Mouse (Mus musculus): ENCODE measurements around the gene Cstad. TPM values are rescaled to one million over a fixed set of nuclear protein-coding genes. Genes with fewer than 3 reads are reported as not detected.

The Cstad gene
- polyA plus RNA-seq, 1 experiment from 2014 or later: 0.63 TPM

DNA sequence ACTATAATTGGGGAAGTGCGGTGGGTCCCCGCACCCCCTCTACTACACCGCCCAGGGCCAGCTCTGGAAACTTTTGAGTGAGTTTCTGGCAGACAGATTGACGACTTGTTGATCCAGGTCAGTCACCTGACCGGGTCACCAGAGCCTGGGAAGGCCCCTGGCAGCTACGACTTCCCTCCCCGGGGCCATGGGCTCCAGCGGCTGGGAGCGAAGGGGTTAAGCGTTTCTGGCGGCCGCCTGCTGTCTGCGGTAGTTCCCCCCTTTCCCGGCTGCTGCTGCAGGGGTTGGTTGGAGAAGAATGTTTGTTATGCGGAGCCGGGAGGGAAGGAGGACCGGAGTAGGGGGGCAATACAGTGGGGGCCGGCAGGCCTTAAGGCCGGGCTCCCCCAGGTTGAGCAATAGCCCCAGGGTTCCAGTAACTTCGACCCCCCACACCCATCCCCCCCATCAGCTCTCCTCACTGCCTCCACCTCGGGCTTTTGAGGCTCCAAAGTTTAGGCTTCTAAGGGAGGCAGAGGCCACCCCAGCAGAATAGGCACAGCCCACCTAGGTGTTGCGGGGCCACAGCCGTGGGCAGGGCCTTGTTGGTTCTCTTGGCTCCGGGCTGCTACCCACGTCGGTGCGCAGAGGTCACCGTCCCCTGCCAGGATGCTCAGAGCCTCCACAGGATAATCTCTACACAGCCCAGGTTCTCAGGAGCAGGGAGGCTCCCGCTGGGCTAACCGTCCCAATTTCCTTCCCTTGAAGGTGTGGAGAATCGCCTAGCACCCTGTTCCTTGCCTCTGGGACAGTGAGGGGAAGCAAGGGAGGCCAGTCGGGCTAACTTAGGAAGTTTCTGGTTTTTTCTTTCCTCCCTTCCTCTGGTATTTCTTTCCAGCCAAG lies 10.3 kb downstream of the Cstad start:
- no peaks in the 10 kb centered on the region for H3K9me3 ChIP-seq (ENCODE audit: control insufficient read depth, low read length)
- H3K36me3 ChIP-seq (ENCODE audit: control insufficient read depth, insufficient read depth, low read length): no peaks in the 10 kb centered on the region
- TF ChIP-seq EP300 (optimal IDR thresholded peaks at IDR 0.05): no peak
- TF ChIP-seq CTCF (IDR thresholded peaks at IDR 0.05; ENCODE audit: low read depth): no peak
- peaks cover 11% of the 10 kb centered on the region for H3K4me1 ChIP-seq (replicated peaks; ENCODE audit: control insufficient read depth, insufficient read depth)
- WGBS: 5% methylated on average over 31 of the region's 32 CpGs
- no peaks in the 10 kb centered on the region for H3K27me3 ChIP-seq (ENCODE audit: control insufficient read depth, insufficient read depth, low read length)
- peak overlapping the region; percentile 42 for H3K4me2 ChIP-seq (replicated peaks; ENCODE audit: low read depth)
- peak overlapping the region; percentile 71 for H3K27ac ChIP-seq (replicated peaks)
- H3K9ac ChIP-seq (ENCODE audit: low read length): peak overlapping the region; percentile 31; the same call in 1 of the 2 replicates
- ATAC-seq (ENCODE audit: low FRiP score, low TSS enrichment) (peak; percentile 40; the same call in 1 of the 2 replicates), DNase-seq (ENCODE audit: low spot score) (peak; percentile 50)
- no peak overlapping the region for H3K4me3 ChIP-seq (ENCODE audit: low read depth, low read length)

DNA sequence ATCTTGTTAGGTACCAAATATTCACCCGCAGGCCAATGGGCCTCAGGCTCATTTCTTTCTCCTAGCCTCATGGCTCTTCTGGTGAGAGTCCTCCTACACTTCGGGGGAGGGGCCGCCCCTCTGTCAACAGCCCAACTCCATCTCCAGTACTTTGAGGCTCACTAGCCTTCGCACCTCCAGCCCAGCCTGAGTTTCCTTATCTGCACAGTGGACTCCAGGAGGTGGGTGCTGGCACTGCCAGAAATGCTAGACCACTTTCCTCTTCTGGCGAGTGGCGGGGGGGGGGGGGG lies 10.9 kb downstream of the Cstad start:
- H3K9me3 ChIP-seq (ENCODE audit: control insufficient read depth, low read length): no peaks in the 10 kb centered on the region
- H3K36me3 ChIP-seq (ENCODE audit: control insufficient read depth, insufficient read depth, low read length): no peaks in the 10 kb centered on the region
- no peaks in the 10 kb centered on the region for H3K27me3 ChIP-seq (ENCODE audit: control insufficient read depth, insufficient read depth, low read length)
- H3K4me3 ChIP-seq (ENCODE audit: low read depth, low read length): no peak overlapping the region
- peak overlapping the region; percentile 71 for H3K27ac ChIP-seq (replicated peaks)
- ATAC-seq (ENCODE audit: low FRiP score, low TSS enrichment): no peak
- H3K9ac ChIP-seq (ENCODE audit: low read length): 0 out of 2 replicates have a peak overlapping the region, but pooled peaks have one; percentile 31
- WGBS: 19% methylated on average over 5 of the region's 6 CpGs
- peaks cover 11% of the 10 kb centered on the region for H3K4me1 ChIP-seq (replicated peaks; ENCODE audit: control insufficient read depth, insufficient read depth)
- no peak overlapping the region for H3K4me2 ChIP-seq (replicated peaks; ENCODE audit: low read depth)
- TF ChIP-seq CTCF (IDR thresholded peaks at IDR 0.05; ENCODE audit: low read depth): no peak
- no peak for TF ChIP-seq EP300 (optimal IDR thresholded peaks at IDR 0.05)
- DNase-seq (ENCODE audit: low spot score): no peak

DNA sequence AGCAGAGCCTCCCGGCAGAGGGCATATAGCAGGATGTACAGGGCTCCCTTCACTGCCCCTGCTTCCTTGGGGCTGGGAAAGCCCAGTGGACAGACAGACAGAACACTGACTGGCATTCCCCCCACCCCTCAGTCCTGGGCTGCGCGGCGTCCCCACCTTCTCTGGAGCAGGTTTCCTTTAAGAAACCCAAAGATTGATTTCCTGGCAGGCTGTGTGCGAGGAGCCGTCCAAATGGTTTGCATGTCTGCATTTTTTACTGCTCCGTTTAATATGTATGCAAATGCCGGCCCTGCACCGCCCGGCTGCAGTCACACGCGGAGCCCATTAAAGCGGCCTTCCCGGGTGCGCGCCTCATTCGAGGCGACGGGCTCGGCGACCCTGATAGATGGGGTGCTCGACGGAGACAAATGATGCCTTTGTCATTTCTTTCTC lies 11.8 kb downstream of the Cstad start:
- H3K36me3 ChIP-seq (ENCODE audit: control insufficient read depth, insufficient read depth, low read length): no peaks in the 10 kb centered on the region
- 0 out of 2 replicates have a peak overlapping the region, but pooled peaks have one; percentile 3 for H3K4me2 ChIP-seq (replicated peaks; ENCODE audit: low read depth)
- DNase-seq (ENCODE audit: low spot score) (no peak), ATAC-seq (ENCODE audit: low FRiP score, low TSS enrichment) (no peak)
- TF ChIP-seq EP300 (optimal IDR thresholded peaks at IDR 0.05): no peak
- TF ChIP-seq CTCF (IDR thresholded peaks at IDR 0.05; ENCODE audit: low read depth): no peak
- WGBS: 20% methylated on average over 23 of the region's 23 CpGs
- 0 out of 2 replicates have a peak overlapping the region, but pooled peaks have one; percentile 18 for H3K27ac ChIP-seq (replicated peaks)
- 0 out of 2 replicates have a peak overlapping the region, but pooled peaks have one; percentile 27 for H3K9ac ChIP-seq (ENCODE audit: low read length)
- H3K4me1 ChIP-seq (replicated peaks; ENCODE audit: control insufficient read depth, insufficient read depth): peaks cover 3% of the 10 kb centered on the region
- H3K4me3 ChIP-seq (ENCODE audit: low read depth, low read length): no peak overlapping the region
- no peaks in the 10 kb centered on the region for H3K9me3 ChIP-seq (ENCODE audit: control insufficient read depth, low read length)
- H3K27me3 ChIP-seq (ENCODE audit: control insufficient read depth, insufficient read depth, low read length): no peaks in the 10 kb centered on the region

DNA sequence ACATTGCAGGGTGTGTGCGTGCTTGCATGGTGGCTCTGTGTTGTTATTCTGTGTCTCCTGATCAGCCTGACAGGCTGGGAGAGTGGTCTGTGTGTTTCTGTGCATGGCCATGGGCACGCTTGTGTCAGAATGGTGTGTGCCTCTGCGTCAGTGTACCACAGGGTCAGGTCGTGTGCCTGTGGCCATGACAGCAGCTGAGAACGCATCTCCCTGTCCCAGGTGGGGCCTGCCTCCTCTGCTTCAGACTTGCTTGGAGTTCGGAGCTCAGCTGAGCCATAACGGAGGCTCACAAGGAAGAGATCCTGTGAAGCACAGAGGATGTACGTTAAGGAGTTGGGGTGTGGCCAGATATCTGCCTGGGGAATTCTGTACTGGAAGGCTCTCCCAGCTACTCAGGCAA lies 13.1 kb downstream of the Cstad start:
- no peaks in the 10 kb centered on the region for H3K36me3 ChIP-seq (ENCODE audit: control insufficient read depth, insufficient read depth, low read length)
- WGBS: 62% methylated on average over 8 of the region's 8 CpGs
- no peak overlapping the region for H3K4me3 ChIP-seq (ENCODE audit: low read depth, low read length)
- no peak overlapping the region for H3K9ac ChIP-seq (ENCODE audit: low read length)
- no peaks in the 10 kb centered on the region for H3K27me3 ChIP-seq (ENCODE audit: control insufficient read depth, insufficient read depth, low read length)
- ATAC-seq (ENCODE audit: low FRiP score, low TSS enrichment): no peak
- no peaks in the 10 kb centered on the region for H3K9me3 ChIP-seq (ENCODE audit: control insufficient read depth, low read length)
- no peak for DNase-seq (ENCODE audit: low spot score)
- TF ChIP-seq EP300 (optimal IDR thresholded peaks at IDR 0.05) (no peak), CTCF (IDR thresholded peaks at IDR 0.05; ENCODE audit: low read depth) (no peak)
- H3K4me1 ChIP-seq (replicated peaks; ENCODE audit: control insufficient read depth, insufficient read depth): peaks cover 3% of the 10 kb centered on the region
- H3K4me2 ChIP-seq (replicated peaks; ENCODE audit: low read depth): no peak overlapping the region
- no peak overlapping the region for H3K27ac ChIP-seq (replicated peaks)

DNA sequence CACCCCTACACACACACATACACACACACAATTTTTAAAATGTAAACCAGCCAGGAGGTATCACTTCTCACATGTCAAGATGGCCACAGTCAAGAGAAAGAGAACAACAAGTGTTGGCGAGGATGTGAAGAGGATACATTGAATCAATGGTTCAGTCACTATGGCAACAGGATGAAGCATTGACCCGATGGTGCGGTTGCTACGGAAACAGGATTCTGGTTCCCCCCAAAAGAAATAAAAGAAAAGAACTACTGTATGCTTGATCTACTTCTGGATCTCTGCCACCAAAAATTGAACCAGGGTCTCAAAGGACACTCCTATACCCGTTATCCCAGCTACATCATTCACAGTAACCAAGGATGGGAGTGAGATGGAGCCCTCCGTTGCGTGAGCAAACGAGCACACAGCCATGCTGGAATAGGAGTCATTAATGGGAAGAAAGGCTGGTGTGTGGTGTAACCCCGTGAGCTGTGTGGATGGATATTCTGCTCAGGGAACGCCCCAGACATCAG lies 13.9 kb downstream of the Cstad start:
- Histone ChIP-seq H3K27me3 (ENCODE audit: control insufficient read depth, insufficient read depth, low read length) (no peaks in the 10 kb centered on the region), H3K4me3 (ENCODE audit: low read depth, low read length) (no peak overlapping the region), H3K9me3 (ENCODE audit: control insufficient read depth, low read length) (no peaks in the 10 kb centered on the region), H3K9ac (ENCODE audit: low read length) (no peak overlapping the region), H3K36me3 (ENCODE audit: control insufficient read depth, insufficient read depth, low read length) (no peaks in the 10 kb centered on the region), H3K4me1 (replicated peaks; ENCODE audit: control insufficient read depth, insufficient read depth) (peaks cover 3% of the 10 kb centered on the region), H3K4me2 (replicated peaks; ENCODE audit: low read depth) (no peak overlapping the region), H3K27ac (replicated peaks) (no peak overlapping the region)
- DNase-seq (ENCODE audit: low spot score) (no peak), ATAC-seq (ENCODE audit: low FRiP score, low TSS enrichment) (no peak)
- TF ChIP-seq CTCF (IDR thresholded peaks at IDR 0.05; ENCODE audit: low read depth): no peak
- no peak for TF ChIP-seq EP300 (optimal IDR thresholded peaks at IDR 0.05)
- WGBS: 87% methylated on average over 10 of the region's 10 CpGs

DNA sequence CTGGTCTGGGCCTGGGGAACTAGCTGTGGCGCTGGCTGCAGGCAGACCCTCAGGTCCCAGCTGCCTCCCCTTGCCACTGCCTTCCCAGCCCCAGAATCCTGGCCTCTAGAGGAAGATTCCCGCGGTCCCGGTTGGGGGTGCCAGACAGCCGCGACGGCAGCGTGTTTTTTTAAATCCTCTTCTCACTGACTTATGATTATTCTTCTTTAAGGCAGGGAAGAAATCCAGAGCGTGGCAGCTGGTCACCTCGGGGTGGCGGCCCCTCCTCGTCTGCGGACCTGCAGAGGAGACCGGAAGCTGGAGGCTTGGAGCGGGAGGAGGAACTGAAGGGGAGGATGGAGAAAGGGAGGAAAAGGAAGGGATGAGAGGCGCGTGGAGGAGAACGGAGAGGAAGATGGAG lies 18.7 kb downstream of the Cstad start:
- ATAC-seq (ENCODE audit: low FRiP score, low TSS enrichment) (peak; percentile 46; the same call in 1 of the 2 replicates), DNase-seq (ENCODE audit: low spot score) (peak; percentile 67)
- peaks cover 4% of the 10 kb centered on the region; the same call in 1 of the 2 replicates for H3K4me1 ChIP-seq (replicated peaks; ENCODE audit: control insufficient read depth, insufficient read depth)
- H3K36me3 ChIP-seq (ENCODE audit: control insufficient read depth, insufficient read depth, low read length): no peaks in the 10 kb centered on the region
- no peaks in the 10 kb centered on the region for H3K27me3 ChIP-seq (ENCODE audit: control insufficient read depth, insufficient read depth, low read length)
- peak overlapping the region; percentile 17; the same call in 1 of the 2 replicates for H3K4me3 ChIP-seq (ENCODE audit: low read depth, low read length)
- peak overlapping the region; percentile 45 for H3K4me2 ChIP-seq (replicated peaks; ENCODE audit: low read depth)
- TF ChIP-seq CTCF (IDR thresholded peaks at IDR 0.05; ENCODE audit: low read depth): peak; percentile 73
- peak; percentile 36 for TF ChIP-seq EP300 (optimal IDR thresholded peaks at IDR 0.05)
- peak overlapping the region; percentile 69 for H3K27ac ChIP-seq (replicated peaks)
- WGBS: 3% methylated on average over 18 of the region's 18 CpGs
- H3K9me3 ChIP-seq (ENCODE audit: control insufficient read depth, low read length): no peaks in the 10 kb centered on the region
- peak overlapping the region; percentile 8; the same call in 1 of the 2 replicates for H3K9ac ChIP-seq (ENCODE audit: low read length)
